Mouse (Mus musculus) CH12.LX (cell line): ENCODE measurements at regions not wholly inside any gene's neighbourhood (a gene's known extent, or its start where the extent isn't known, plus 50 kb on each side); places are given as distances from the start of the nearest gene placed in this dataset.

Experiments
- DNase-seq: peaks from one replicate; pipeline ENCODE4 v3.0.0-alpha.2; 2013; ENCODE audit errors: extremely low read depth
- H3K27ac ChIP-seq: 2 replicates; pipeline ENCODE4 v1.5.1; 2012; ENCODE audit warnings: low read depth, mild to moderate bottlenecking, control low read depth, moderate library complexity; ENCODE audit not compliant: insufficient read depth
- H3K27me3 ChIP-seq: replicated peaks from 2 replicates; pipeline ENCODE3; 2012; ENCODE audit warnings: inconsistent platforms
- H3K36me3 ChIP-seq, 2 experiments: replicated peaks in 1 of 2; 2 replicates each; pipeline versions ENCODE3 to v1.6.1; 2012; ENCODE audit warnings: inconsistent platforms in 1 of 2, low read length in 1 of 2, mild to moderate bottlenecking in 1 of 2, mixed read lengths in 1 of 2, moderate library complexity in 1 of 2; ENCODE audit not compliant: control insufficient read depth in 1 of 2, insufficient read depth in 1 of 2
- H3K4me1 ChIP-seq, 2 experiments: 2 replicates each; pipeline ENCODE4 v1.6.1; 2012; ENCODE audit warnings: inconsistent platforms in 1 of 2, moderate library complexity in 1 of 2; ENCODE audit not compliant: insufficient read depth in 2 of 2, control insufficient read depth in 1 of 2
- H3K4me2 ChIP-seq: 2 replicates; pipeline ENCODE4 v1.6.1; 2012; ENCODE audit warnings: low read depth, mild to moderate bottlenecking, control low read depth; ENCODE audit not compliant: poor library complexity, insufficient read depth, severe bottlenecking
- H3K4me3 ChIP-seq, 3 experiments: fragments of 150-350 bp in 1 of 3; sonication (generic) in 1 of 3; replicated peaks in 1 of 3; 2 replicates each; pipeline versions ENCODE3 to v1.5.1; 2011 to 2012; ENCODE audit warnings: low read depth in 2 of 3, low read length in 2 of 3, mild to moderate bottlenecking in 2 of 3, moderate library complexity in 2 of 3, control low read depth in 1 of 3, improper control_type of control experiment in 1 of 3, inconsistent platforms in 1 of 3, mixed read lengths in 1 of 3; ENCODE audit not compliant: poor library complexity in 1 of 3
- H3K79me2 ChIP-seq: replicated peaks from 2 replicates; pipeline ENCODE4 v1.6.1; 2012; ENCODE audit warnings: mild to moderate bottlenecking, moderate library complexity; ENCODE audit not compliant: control insufficient read depth, poor library complexity, insufficient read depth, severe bottlenecking; ENCODE audit errors: extremely low read depth
- H3K9ac ChIP-seq: 2 replicates; pipeline ENCODE4 v1.6.1; 2012; ENCODE audit warnings: low read depth, mild to moderate bottlenecking, control low read depth, moderate library complexity; ENCODE audit not compliant: insufficient read depth
- H3K9me3 ChIP-seq: replicated peaks from 2 replicates; pipeline ENCODE3; 2012; ENCODE audit warnings: low read length, inconsistent platforms, mixed read lengths
- EP300 ChIP-seq: IDR thresholded peaks from 2 replicates; pipeline ENCODE4 v1.6.1; 2011; ENCODE audit warnings: low read length, improper control_type of control experiment
- GABPA ChIP-seq: IDR thresholded peaks from 2 replicates; pipeline ENCODE4 v1.6.1; 2012; ENCODE audit warnings: low read depth, low read length, improper control_type of control experiment, inconsistent platforms; ENCODE audit not compliant: insufficient replicate concordance
- HCFC1 ChIP-seq: IDR thresholded peaks from 2 replicates; pipeline ENCODE4 v1.6.1; 2012; ENCODE audit warnings: low read depth, mild to moderate bottlenecking, inconsistent platforms, low read length, improper control_type of control experiment
- JUND ChIP-seq: conservative IDR thresholded peaks from 2 replicates; pipeline ENCODE4 v1.6.1; 2011; ENCODE audit warnings: low read depth, low read length, improper control_type of control experiment
- MAX ChIP-seq: IDR thresholded peaks from 2 replicates; pipeline ENCODE4 v1.6.1; 2011; ENCODE audit warnings: low read length, improper control_type of control experiment
- MEF2A ChIP-seq: IDR thresholded peaks from 2 replicates; pipeline ENCODE4 v1.6.1; 2014; ENCODE audit warnings: low read depth, mild to moderate bottlenecking, inconsistent platforms, low read length, improper control_type of control experiment, borderline replicate concordance
- MYC ChIP-seq: IDR thresholded peaks from 2 replicates; pipeline ENCODE4 v1.6.1; 2011; ENCODE audit warnings: low read depth, mild to moderate bottlenecking, improper control_type of control experiment, low read length
- POLR2A ChIP-seq: IDR thresholded peaks from 2 replicates; pipeline ENCODE4 v1.6.1; 2011; ENCODE audit warnings: low read depth, mild to moderate bottlenecking, improper control_type of control experiment, low read length
- POLR2AphosphoS2 ChIP-seq: IDR thresholded peaks from 2 replicates; pipeline ENCODE4 v1.6.1; 2011; ENCODE audit warnings: low read depth, low read length, improper control_type of control experiment
- SMC3 ChIP-seq: IDR thresholded peaks from 2 replicates; pipeline ENCODE4 v1.6.1; 2011; ENCODE audit warnings: low read depth, low read length, improper control_type of control experiment
- UBTF ChIP-seq: IDR thresholded peaks from 2 replicates; pipeline ENCODE4 v1.6.1; 2012; ENCODE audit warnings: low read depth, mild to moderate bottlenecking, inconsistent platforms, low read length, improper control_type of control experiment, moderate library complexity
- ZMIZ1 ChIP-seq: IDR thresholded peaks from 2 replicates; pipeline ENCODE4 v1.6.1; 2012; ENCODE audit warnings: low read depth, mild to moderate bottlenecking, inconsistent platforms, low read length, improper control_type of control experiment
- dilution Hi-C: fragments of 300-500 bp; cut with MboI; formaldehyde crosslinking; loops from 2 replicates; pipeline ENCODE4 v1.14.3; 2020; ENCODE audit warnings: low sequenced_read_pairs; ENCODE audit not compliant: extremely low pct_unique_long_range_greater_than_20kb, extremely low pct_ligation_motif_present
- in situ Hi-C: fragments of 300-500 bp; cut with MboI; formaldehyde crosslinking; loops from 3 replicates; pipeline ENCODE4 v1.14.3; 2019; ENCODE audit warnings: low sequenced_read_pairs, low pct_ligation_motif_present, low pct_unique_long_range_greater_than_20kb, mixed read lengths

DNA sequence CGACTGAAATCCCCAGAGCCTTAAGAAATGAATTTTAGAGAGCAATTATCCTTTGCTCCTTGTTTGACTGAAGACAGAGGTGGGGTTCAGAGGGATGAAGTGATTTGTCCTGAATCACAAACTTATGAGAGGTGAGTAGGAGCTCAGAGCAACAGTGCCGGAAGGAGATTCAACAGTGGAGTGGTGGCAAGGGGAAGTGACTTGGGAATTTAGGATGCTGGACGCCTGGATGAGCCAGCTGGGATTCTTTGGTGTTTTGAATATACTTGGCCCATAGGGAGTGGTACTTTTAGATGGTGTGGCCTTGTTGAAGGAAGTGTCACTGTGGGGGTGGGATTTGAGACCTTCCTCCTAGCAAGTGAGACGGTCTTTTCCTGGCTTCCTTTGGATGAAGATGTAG is 137.1 kb upstream of the Fbxo11 start:
- no peak overlapping the region for H3K4me3 ChIP-seq
- no peak for DNase-seq
- no peak overlapping the region for H3K9ac ChIP-seq
- in situ Hi-C loops: no loop called here
- no peak overlapping the region for H3K4me2 ChIP-seq
- TF ChIP-seq ZMIZ1 (no peak), HCFC1 (no peak), POLR2AphosphoS2 (peak; percentile 53; the same call in 1 of the 2 replicates), MAX (no peak), SMC3 (no peak), MEF2A (no peak)
- TF ChIP-seq, all 38 proteins: peak for 1
- dilution Hi-C loops: no loop called here
- no peaks in the 10 kb centered on the region for H3K27me3 ChIP-seq
- peaks cover 25% of the 10 kb centered on the region for H3K79me2 ChIP-seq
- peaks cover 0 to 42% of the 10 kb centered on the region in 2 experiments; a peak in 3 of 4 replicates for H3K4me1 ChIP-seq
- H3K9me3 ChIP-seq: peaks cover 31% of the 10 kb centered on the region
- H3K36me3 ChIP-seq: peaks cover 80 to 90% of the 10 kb centered on the region in 2 experiments
- no peak overlapping the region for H3K27ac ChIP-seq

DNA sequence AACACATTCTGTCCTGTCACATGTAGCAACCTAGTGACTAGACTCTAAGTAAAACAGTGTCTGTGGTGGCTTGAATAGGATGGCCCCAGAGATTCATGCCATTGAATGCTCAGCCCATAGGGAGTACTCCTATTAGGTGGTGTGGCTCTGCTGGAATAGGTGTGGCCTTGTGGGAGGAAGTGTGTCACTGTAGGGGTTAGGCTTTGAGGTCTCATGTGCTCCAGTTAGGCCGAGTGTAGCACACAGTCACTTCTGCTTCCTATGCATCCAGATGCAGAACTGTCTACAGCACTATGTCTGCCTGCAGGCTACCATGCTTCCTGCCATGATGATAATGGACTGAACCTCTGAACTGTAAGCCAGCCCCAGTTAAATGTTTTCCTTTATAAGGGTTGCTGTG is 144.5 kb upstream of the Fbxo11 start:
- Histone ChIP-seq H3K27me3 (no peaks in the 10 kb centered on the region), H3K4me2 (no peak overlapping the region), H3K79me2 (no peaks in the 10 kb centered on the region), H3K9ac (no peak overlapping the region), H3K9me3 (peaks cover 7% of the 10 kb centered on the region), H3K4me3 (no peak overlapping the region), H3K4me1 (peaks cover 0 to 22% of the 10 kb centered on the region in 2 experiments; a peak in 2 of 4 replicates), H3K36me3 (peaks cover 44 to 86% of the 10 kb centered on the region in 2 experiments), H3K27ac (no peak overlapping the region)
- DNase-seq: peak; percentile 52
- 0 out of 2 replicates have a peak, but pooled peaks have one; percentile 50 for TF ChIP-seq MYC
- TF ChIP-seq UBTF: no peak
- in situ Hi-C loops (no loop called here), dilution Hi-C loops (no loop called here)

DNA sequence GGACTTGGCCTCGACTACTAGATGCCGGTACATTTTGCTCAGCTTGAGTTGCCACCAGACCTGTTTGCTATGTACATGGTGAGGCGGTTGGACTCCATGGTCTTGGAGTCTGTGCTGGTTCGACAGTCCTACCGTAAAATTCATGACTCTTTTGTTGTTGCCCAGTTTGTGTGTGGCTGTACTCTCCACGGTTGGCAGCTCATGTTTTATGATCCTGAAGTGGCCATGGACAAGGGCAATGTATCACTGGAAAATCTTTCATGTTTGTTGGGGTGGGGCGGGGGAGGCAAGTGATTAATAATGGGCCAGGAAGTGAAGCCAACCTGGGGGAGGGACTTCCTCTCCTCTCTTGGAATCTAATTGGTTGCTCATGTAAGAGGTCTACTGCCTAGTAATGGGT is 147.0 kb upstream of the Fbxo11 start:
- Histone ChIP-seq H3K4me1 (peaks cover 0 to 22% of the 10 kb centered on the region in 2 experiments; a peak in 2 of 4 replicates), H3K36me3 (peaks cover 22 to 80% of the 10 kb centered on the region in 2 experiments), H3K4me3 (no peak overlapping the region), H3K4me2 (no peak overlapping the region), H3K9me3 (no peaks in the 10 kb centered on the region), H3K9ac (no peak overlapping the region), H3K27ac (no peak overlapping the region), H3K79me2 (no peaks in the 10 kb centered on the region), H3K27me3 (no peaks in the 10 kb centered on the region)
- dilution Hi-C loops: no loop called here
- TF ChIP-seq GABPA: no peak
- TF ChIP-seq POLR2A: no peak
- TF ChIP-seq JUND: no peak
- no peak for TF ChIP-seq EP300
- in situ Hi-C loops: no loop called here
- DNase-seq: no peak
